Mouse (Mus musculus) liver, embryonic 14.5 days (tissue): ENCODE data around the gene Anks1. TPM values are rescaled to one million over a fixed set of nuclear protein-coding genes. Genes with fewer than 3 reads are reported as not detected.

ENCODE experiments used
- ATAC-seq: fragments of 200-750 bp; cut with Nextera tagmentation; 2 replicates; pipeline ENCODE4 v1.8.0; 2017; ENCODE audit warnings: moderate number of reproducible peaks, mild to moderate bottlenecking, moderate library complexity; ENCODE audit not compliant: insufficient read depth
- DNase-seq, 3 experiments: peaks; one replicate each; pipeline ENCODE4 v3.0.0-alpha.2; 2012 to 2013; ENCODE audit warnings: low read depth in 3 of 3, low spot score in 3 of 3
- H3K27ac ChIP-seq: fragments of 300-500 bp; sonication (generic); 2 replicates; pipeline ENCODE4 v1.5.1; 2014; ENCODE audit warnings: moderate library complexity, mild to moderate bottlenecking, control low read depth, inconsistent platforms
- H3K27me3 ChIP-seq: fragments of 300-500 bp; sonication (generic); 2 replicates; pipeline ENCODE4 v1.6.1; 2014; ENCODE audit warnings: mild to moderate bottlenecking, low read length, moderate library complexity; ENCODE audit not compliant: control insufficient read depth, insufficient read depth
- H3K36me3 ChIP-seq: fragments of 300-500 bp; sonication (generic); replicated peaks from 2 replicates; pipeline ENCODE4 v1.6.1; 2014; ENCODE audit warnings: low read depth; ENCODE audit not compliant: control insufficient read depth, insufficient read depth
- H3K4me1 ChIP-seq, 2 experiments: fragments of 200-500 bp in 1 of 2; fragments of 300-500 bp in 1 of 2; sonication (generic) in 1 of 2; replicated peaks; 2 replicates each; pipeline ENCODE4 v1.6.1; 2012 to 2014; ENCODE audit warnings: antibody characterized with exemption in 1 of 2, inconsistent platforms in 1 of 2, low read length in 1 of 2; ENCODE audit not compliant: control insufficient read depth in 2 of 2, insufficient read depth in 2 of 2
- H3K4me2 ChIP-seq: fragments of 300-500 bp; sonication (generic); 2 replicates; pipeline ENCODE4 v1.6.1; 2014; ENCODE audit warnings: low read depth, mild to moderate bottlenecking, control low read depth, moderate library complexity
- H3K4me3 ChIP-seq, 2 experiments: fragments of 200-500 bp in 1 of 2; fragments of 300-500 bp in 1 of 2; sonication (generic) in 1 of 2; 2 replicates each; pipeline ENCODE4 v1.5.1; 2012 to 2014; ENCODE audit warnings: low read depth in 2 of 2, low read length in 2 of 2, mild to moderate bottlenecking in 2 of 2, control low read depth in 1 of 2, inconsistent platforms in 1 of 2, moderate library complexity in 1 of 2; ENCODE audit not compliant: insufficient read depth in 1 of 2
- H3K9ac ChIP-seq: fragments of 300-500 bp; sonication (generic); replicated peaks from 2 replicates; pipeline ENCODE4 v1.6.1; 2014; ENCODE audit warnings: mild to moderate bottlenecking, control low read depth, moderate library complexity
- H3K9me3 ChIP-seq: fragments of 300-500 bp; sonication (generic); 2 replicates; pipeline ENCODE4 v1.6.1; 2016; ENCODE audit warnings: low read length, mixed read lengths; ENCODE audit not compliant: control insufficient read depth
- CTCF ChIP-seq: IDR thresholded peaks from 2 replicates; pipeline ENCODE4 v1.5.1; 2016; ENCODE audit warnings: antibody characterized with exemption, low read depth, control low read depth
- EP300 ChIP-seq: IDR thresholded peaks from 2 replicates; pipeline ENCODE4 v1.6.1; 2016; ENCODE audit warnings: antibody characterized with exemption, low read depth
- WGBS: fragments of 180-500 bp; shearing (Covaris S2); extraction: QIAGEN DNeasy Blood & Tissue Kit; methylation state at CpG from one replicate; pipeline ENCODE4 v1.1.7; 2014; ENCODE audit not compliant: insufficient replicate concordance; 5-methylcytosine and 5-hydroxymethylcytosine counted together
- polyA plus RNA-seq, 2 experiments: library from polyadenylated mRNA; depleted of rRNA in 1 of 2; stranded (reverse) in 1 of 2; unstranded in 1 of 2; fragments of >200 nt; fragmentation: Nextera tagmentation in 1 of 2; extraction: Ambion mirVana in 1 of 2; gene quantifications; 2 replicates each; pipeline versions ENCODE4 v1.2.1 to v1.2.3; 2012 to 2014

Anks1 gene
- polyA plus RNA-seq, 2 experiments, result 2.4 to 5.3 TPM

DNA sequence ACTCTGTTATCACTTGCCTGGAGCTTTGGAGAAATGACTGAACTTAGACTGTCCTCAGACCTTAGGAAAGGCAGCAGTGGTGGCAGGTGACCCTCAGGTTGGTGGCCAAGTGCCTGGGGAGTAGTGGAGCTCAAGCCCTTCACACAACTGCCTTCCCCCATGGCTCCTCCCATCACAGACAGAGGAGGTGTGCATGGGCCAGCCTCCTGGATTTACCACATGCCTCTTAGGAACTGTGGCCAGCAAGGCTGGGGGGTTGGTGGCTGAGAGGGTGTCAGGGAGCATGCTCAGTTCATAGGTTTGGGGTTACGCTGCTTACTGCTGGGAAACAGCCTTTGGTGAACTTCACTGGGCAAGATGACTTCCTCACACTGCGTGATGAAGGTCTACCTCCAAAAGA is 101.8 kb downstream of the Anks1 start:
- Histone ChIP-seq H3K27me3 (no peaks in the 10 kb centered on the region), H3K9ac (no peak overlapping the region), H3K36me3 (no peaks in the 10 kb centered on the region), H3K27ac (no peak overlapping the region), H3K4me2 (no peak overlapping the region; the same call in 1 of the 2 replicates), H3K4me1 (peaks cover 7 to 37% of the 10 kb centered on the region in 2 experiments), H3K9me3 (no peaks in the 10 kb centered on the region), H3K4me3 (no peak overlapping the region)
- ATAC-seq (no peak), DNase-seq (no peak)
- WGBS, result 58% methylated on average over 2 of the region's 2 CpGs
- no peak for TF ChIP-seq CTCF
- TF ChIP-seq EP300, result no peak

DNA sequence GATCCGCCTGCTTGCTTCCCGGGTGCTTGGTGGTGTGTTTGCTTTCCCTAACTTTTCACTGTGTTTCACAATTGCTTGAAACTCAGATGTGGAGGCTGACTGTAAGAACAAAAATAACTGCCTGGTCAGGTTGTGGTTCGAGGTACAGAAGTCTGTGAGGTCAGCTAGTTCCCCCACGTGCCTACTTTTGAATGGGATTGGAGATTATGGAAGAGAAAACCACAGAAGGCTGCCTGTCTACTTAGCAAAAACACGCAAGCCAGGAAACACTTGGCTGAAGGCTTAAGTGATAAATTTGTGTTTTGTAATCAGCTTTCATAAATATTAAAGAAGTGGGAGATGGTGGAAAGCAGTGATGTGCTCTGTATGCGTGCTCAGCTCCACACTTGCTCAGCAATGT is 103.7 kb downstream of the Anks1 start:
- peak overlapping the region; percentile 27 for H3K9ac ChIP-seq

DNA sequence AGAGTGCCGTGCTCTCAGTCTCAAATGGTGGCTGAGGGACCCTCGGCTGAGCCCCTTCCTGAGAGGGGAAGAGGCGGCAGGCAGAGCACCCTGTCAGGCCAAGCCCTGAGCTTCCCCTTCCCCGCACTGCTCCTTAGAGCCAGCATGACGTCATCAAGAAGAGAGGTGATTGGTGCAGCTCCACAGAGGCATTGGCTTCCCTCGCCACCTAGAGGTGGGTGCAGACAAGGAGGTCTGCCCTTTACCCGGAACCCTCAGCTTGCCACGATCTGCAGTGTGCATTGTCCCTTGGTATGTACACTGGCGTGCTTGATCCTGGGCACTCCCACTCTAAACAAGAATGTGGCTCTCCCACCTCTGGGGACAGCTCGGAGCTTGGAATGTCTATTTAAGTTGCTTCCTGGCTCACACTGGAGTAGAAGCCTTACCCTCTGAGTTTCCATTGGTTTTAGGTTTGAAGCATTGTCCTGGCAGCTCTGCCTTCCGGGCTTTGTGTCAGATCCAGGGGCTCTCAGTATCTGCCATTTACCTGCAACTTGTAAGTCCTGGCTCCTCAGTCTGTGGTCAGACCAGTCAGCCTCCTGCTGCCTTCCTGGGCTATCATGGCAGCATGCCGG is 104.3 kb downstream of the Anks1 start:
- Histone ChIP-seq H3K27ac (no peak overlapping the region), H3K27me3 (no peaks in the 10 kb centered on the region), H3K9me3 (no peaks in the 10 kb centered on the region), H3K36me3 (no peaks in the 10 kb centered on the region), H3K4me1 (peaks cover 7 to 36% of the 10 kb centered on the region in 2 experiments; a peak in 3 of 4 replicates), H3K4me2 (peak overlapping the region; percentile 53), H3K4me3 (peak overlapping the region in 1 of 2 experiments; percentile 14; a peak in 1 of 4 replicates), H3K9ac (peak overlapping the region; percentile 27)
- peak; percentile 56 to 73 (median 63) for DNase-seq
- TF ChIP-seq CTCF, result peak; percentile 87
- TF ChIP-seq EP300, result no peak
- ATAC-seq, result peak; percentile 77
- WGBS, result 10% methylated on average over 12 of the region's 12 CpGs

More for the DNA sequence above, 103.7 kb downstream of the Anks1 start:
- TF ChIP-seq CTCF, result no peak
- no peak for TF ChIP-seq EP300
- WGBS, result 20% methylated on average over 6 of the region's 6 CpGs
- Histone ChIP-seq H3K27ac (no peak overlapping the region), H3K36me3 (no peaks in the 10 kb centered on the region), H3K4me3 (no peak overlapping the region), H3K4me1 (peaks cover 7 to 36% of the 10 kb centered on the region in 2 experiments; a peak in 3 of 4 replicates), H3K27me3 (no peaks in the 10 kb centered on the region), H3K4me2 (peak overlapping the region; percentile 53), H3K9me3 (no peaks in the 10 kb centered on the region)
- no peak for ATAC-seq
- no peak for DNase-seq

DNA sequence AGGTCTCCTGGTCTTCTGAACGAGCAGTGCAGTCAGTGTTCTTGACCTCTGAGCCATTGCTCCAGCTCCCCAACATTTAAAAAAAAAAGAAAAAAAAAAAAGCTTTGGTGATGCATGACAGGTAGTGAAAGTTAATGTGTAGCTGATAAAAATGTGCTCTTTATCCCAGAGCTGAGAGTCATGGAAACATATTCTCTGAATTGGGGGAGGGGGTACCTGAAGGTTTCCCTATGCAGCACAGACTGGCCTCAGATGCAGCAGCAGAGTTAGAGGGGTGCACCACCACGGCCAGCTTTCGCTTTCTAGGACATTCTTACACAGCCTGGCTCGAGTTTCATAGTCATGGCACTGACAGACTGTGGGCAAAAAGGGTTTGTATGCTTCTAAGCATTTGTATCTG is 105.3 kb downstream of the Anks1 start:
- Histone ChIP-seq H3K4me2 (no peak overlapping the region), H3K9me3 (no peaks in the 10 kb centered on the region), H3K9ac (no peak overlapping the region), H3K27me3 (no peaks in the 10 kb centered on the region), H3K36me3 (no peaks in the 10 kb centered on the region), H3K4me3 (no peak overlapping the region), H3K27ac (no peak overlapping the region), H3K4me1 (peaks cover 7 to 36% of the 10 kb centered on the region in 2 experiments; a peak in 3 of 4 replicates)
- ATAC-seq, result no peak
- WGBS, result 44% methylated on average over 4 of the region's 4 CpGs
- DNase-seq, result no peak
- TF ChIP-seq EP300 (no peak), CTCF (no peak)

DNA sequence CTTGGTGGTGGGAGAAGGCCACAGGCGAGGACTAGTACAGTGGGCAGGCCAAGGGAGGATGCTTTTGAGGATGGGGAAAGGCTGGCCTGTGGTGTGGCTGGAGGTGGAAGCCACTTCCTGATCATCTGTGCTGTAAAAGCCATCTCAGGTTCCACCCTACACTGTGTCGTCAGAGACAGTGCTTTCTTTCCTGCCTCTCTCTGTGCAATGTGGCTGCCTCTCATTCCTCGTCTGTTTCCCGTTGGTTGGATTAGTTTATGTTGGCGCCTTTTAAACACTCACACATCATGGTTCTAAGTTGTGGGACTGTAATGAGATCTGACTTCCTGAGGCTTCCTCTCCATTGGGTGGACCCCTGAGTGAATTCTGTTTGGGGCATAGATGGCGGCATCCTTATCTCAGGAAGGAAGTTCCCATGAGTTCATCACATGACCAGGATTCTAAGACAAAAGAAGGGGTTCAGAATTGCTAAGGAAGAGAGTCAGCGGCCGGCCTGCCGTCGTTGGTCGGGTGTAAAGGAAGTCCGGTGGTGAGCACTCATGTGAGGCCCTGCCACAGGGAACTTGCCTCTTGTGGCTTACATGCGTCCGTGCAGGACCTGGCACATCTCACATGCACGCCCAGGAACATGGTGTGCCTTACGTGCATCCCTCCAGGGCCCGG is 106.1 kb downstream of the Anks1 start:
- Histone ChIP-seq H3K9me3 (no peaks in the 10 kb centered on the region), H3K9ac (no peak overlapping the region), H3K36me3 (no peaks in the 10 kb centered on the region), H3K27ac (no peak overlapping the region), H3K27me3 (no peaks in the 10 kb centered on the region), H3K4me1 (peaks cover 7 to 36% of the 10 kb centered on the region in 2 experiments; a peak in 3 of 4 replicates), H3K4me3 (no peak overlapping the region), H3K4me2 (no peak overlapping the region)
- 20% methylated on average over 17 of the region's 17 CpGs for WGBS
- ATAC-seq, result peak; percentile 44
- DNase-seq, result no peak
- peak; percentile 28; the same call in 1 of the 2 replicates for TF ChIP-seq EP300
- peak; percentile 32 for TF ChIP-seq CTCF
